Mouse (Mus musculus): ENCODE results near the gene Resf1. TPM values are rescaled to one million over a fixed set of nuclear protein-coding genes. Genes with fewer than 3 reads are reported as not detected.
A peak's percentile ranks its signal among the peaks of the same experiment; 100 is the strongest.
"Not testable (repeated sequence)": the region's sequence is repeated elsewhere in the genome, so short reads cannot be mapped to it uniquely, and the experiment has no call there.

Gene Resf1
- 49.9 and 53.5 TPM in 2 replicates for polyA plus RNA-seq (2016; fragmentation: Nextera tagmentation; extraction: Ambion mirVana)

GRCm38 (mm10) chr6:149308956-149309932, at the start of gene Resf1:
Gene Resf1, plus strand, starts transcription at chr6:149309414.
- Histone ChIP-seq H3K4me1 (peaks cover 18% of the 10 kb centered on the region), H3K36me3 (replicated peaks) (peaks cover 40% of the 10 kb centered on the region), H3K27me3 (replicated peaks; ENCODE audit: low read depth, poor library complexity, severe bottlenecking) (no peaks in the 10 kb centered on the region), H3K4me3 (peak within 1 kb of the TSS; percentile 80), H3K27ac (replicated peaks) (peak within 1 kb of the TSS; percentile 98), H3K9me3 (no peaks in the 10 kb centered on the region)
- DNase-seq (ENCODE audit: low spot score) = peak; percentile 93
- WGBS = 6% methylated on average over 61 of the region's 61 CpGs

GRCm38 (mm10) chr6:149260801-149261239, 48.4 kb upstream of the Resf1 start:
- H3K27ac ChIP-seq (replicated peaks) = no peak overlapping the region
- H3K4me3 ChIP-seq = no peak overlapping the region
- no peaks in the 10 kb centered on the region for H3K36me3 ChIP-seq (replicated peaks)
- H3K4me1 ChIP-seq = no peaks in the 10 kb centered on the region
- 77% methylated on average over 3 of the region's 3 CpGs for WGBS
- H3K27me3 ChIP-seq (replicated peaks; ENCODE audit: low read depth, poor library complexity, severe bottlenecking) = no peaks in the 10 kb centered on the region
- DNase-seq (ENCODE audit: low spot score) = no peak
- peaks cover 5% of the 10 kb centered on the region; the same call in 1 of the 2 replicates for H3K9me3 ChIP-seq

DNA sequence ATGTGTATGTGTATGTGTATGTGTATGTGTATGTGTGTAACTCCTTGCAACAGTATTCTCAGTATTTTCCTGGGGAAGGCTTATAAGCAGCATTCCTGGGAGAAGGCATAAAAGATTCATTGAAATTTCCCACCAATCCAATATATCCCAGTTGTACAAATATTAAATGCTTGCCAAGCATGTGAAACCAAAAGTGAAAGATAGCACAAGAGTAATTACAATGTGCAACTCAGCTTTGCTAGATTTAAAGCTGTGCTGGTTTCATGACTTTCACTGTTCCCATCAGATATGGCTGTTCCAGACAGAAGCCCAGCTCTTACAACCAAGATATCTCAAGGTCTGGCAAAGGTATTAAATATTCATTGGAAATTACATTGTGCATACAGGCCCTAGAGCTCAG, 41.3 kb upstream of the Resf1 start:
- no peak for DNase-seq (ENCODE audit: low spot score)
- H3K27me3 ChIP-seq (replicated peaks; ENCODE audit: low read depth, poor library complexity, severe bottlenecking) = no peaks in the 10 kb centered on the region
- H3K9me3 ChIP-seq = no peaks in the 10 kb centered on the region
- H3K36me3 ChIP-seq (replicated peaks) = no peaks in the 10 kb centered on the region
- no peak overlapping the region for H3K4me3 ChIP-seq
- H3K4me1 ChIP-seq = no peaks in the 10 kb centered on the region
- no peak overlapping the region for H3K27ac ChIP-seq (replicated peaks)

DNA sequence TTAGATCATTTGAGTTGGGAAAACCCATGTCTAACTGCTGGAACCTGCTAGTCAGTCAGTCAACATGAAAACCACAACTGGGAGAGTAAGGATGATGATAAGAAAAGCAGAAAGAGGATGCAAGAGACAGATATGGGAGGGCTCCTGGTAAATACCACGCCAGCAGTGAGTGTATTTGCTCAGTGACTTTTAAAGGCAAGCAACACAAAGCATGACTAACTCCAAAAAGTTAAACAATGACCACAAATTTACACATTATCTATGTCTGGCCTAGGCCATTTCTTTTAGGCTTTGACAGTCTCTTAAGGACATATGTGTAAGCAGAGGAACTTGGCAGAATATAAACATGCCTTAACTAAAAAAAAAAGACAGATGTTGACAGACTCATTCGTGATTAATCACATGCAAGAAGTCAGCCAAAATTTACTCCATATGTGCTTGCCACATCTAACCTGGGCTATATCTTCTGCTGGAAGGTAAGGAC, 30.9 kb upstream of the Resf1 start:
- Histone ChIP-seq H3K27ac (replicated peaks) (no peak overlapping the region), H3K9me3 (no peaks in the 10 kb centered on the region), H3K4me3 (no peak overlapping the region), H3K4me1 (no peaks in the 10 kb centered on the region), H3K36me3 (replicated peaks) (no peaks in the 10 kb centered on the region), H3K27me3 (replicated peaks; ENCODE audit: low read depth, poor library complexity, severe bottlenecking) (no peaks in the 10 kb centered on the region)
- no peak for DNase-seq (ENCODE audit: low spot score)
- 72% methylated on average over 2 of the region's 2 CpGs for WGBS

DNA sequence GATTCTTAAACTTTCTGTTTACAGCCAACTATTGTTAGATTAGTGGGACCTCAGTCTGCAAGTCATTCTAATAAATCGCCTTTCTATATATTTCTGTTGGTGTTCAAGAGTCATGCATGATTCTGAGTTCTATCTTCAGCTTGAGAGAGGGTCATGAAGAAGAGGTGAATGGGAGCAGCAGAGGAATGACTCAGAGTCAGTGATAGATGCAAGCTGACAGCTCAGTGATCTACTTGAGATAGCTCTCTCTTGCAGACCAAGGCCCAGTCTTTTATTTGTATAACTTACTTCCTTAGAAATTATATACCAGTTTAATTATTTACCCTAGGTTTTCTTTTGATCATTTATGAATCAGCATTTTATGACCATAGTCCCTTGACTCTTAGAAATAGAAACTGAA, 30.3 kb upstream of the Resf1 start:
- Histone ChIP-seq H3K4me3 (no peak overlapping the region), H3K4me1 (no peaks in the 10 kb centered on the region), H3K27me3 (replicated peaks; ENCODE audit: low read depth, poor library complexity, severe bottlenecking) (no peaks in the 10 kb centered on the region), H3K9me3 (no peaks in the 10 kb centered on the region), H3K36me3 (replicated peaks) (no peaks in the 10 kb centered on the region), H3K27ac (replicated peaks) (no peak overlapping the region)
- no peak for DNase-seq (ENCODE audit: low spot score)
- WGBS = 89% methylated on average over 1 of the region's 1 CpGs

DNA sequence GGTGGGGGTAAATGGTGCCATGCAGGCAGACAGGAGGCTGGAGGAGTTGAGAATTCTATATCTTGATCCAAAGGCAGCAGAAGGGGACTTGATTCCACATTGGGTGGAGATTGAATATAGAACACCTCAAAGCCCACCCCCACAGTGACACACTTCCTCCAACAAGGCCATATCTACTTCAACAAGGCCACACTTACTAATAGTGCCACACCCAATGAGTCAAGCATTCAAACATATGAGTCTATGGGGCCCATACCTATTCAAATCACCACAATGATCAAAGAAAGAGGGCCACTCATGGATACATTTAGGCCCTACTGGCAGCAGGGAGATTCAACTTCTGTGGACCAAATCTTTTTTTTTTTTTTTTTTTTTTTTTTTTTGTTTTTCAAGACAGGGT, 28.7 kb upstream of the Resf1 start:
- H3K27me3 ChIP-seq (replicated peaks; ENCODE audit: low read depth, poor library complexity, severe bottlenecking) = no peaks in the 10 kb centered on the region
- no peak for DNase-seq (ENCODE audit: low spot score)
- H3K4me1 ChIP-seq = no peaks in the 10 kb centered on the region

DNA sequence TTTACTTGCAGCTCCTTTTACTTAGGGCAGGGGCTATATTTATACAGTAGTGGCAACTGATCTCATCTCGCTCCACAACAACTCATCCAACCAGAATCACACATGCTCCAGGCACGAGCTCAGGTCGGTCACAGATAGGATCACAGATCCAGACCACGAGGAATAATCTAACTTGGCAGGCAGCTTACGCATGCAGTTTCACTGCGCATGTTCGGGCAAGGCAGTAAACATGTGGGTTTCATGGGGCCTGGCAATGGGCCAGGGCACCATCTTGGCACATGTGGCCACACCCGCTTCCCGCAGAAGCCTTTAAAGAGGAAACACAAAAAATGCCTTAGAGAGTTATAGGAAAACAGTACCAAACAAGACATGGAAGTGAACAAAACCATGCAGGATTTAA, 21.0 kb upstream of the Resf1 start:
- H3K27me3 ChIP-seq (replicated peaks; ENCODE audit: low read depth, poor library complexity, severe bottlenecking); DNase-seq (ENCODE audit: low spot score); H3K4me1 ChIP-seq; H3K4me3 ChIP-seq; H3K36me3 ChIP-seq (replicated peaks); H3K9me3 ChIP-seq; H3K27ac ChIP-seq (replicated peaks): not testable (repeated sequence)
- 96% methylated on average over 9 of the region's 9 CpGs for WGBS

More for the DNA sequence above, 28.7 kb upstream of the Resf1 start:
- no peak overlapping the region for H3K4me3 ChIP-seq
- no peak overlapping the region for H3K27ac ChIP-seq (replicated peaks)
- H3K9me3 ChIP-seq = no peaks in the 10 kb centered on the region
- no peaks in the 10 kb centered on the region for H3K36me3 ChIP-seq (replicated peaks)

DNA sequence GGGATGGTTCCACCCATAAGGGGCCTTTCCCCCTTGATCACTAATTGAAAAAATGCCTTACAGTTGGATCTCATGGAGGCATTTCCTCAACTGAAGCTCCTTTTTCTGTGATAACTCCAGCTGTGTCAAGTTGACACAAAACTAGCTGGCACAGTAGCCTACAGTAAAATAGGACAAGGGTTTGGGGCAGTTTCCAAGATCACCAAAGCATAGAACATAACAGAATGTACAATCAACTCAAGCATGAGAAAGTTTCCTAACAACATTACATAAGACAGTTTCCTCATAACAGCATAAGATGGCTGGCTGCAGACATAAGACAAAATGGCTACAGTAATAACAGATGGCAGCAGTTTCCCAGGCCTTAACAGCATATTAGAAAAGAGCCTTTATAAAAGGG, 6.0 kb upstream of the Resf1 start:
- H3K36me3 ChIP-seq (replicated peaks); H3K27ac ChIP-seq (replicated peaks); H3K9me3 ChIP-seq; H3K4me3 ChIP-seq; H3K4me1 ChIP-seq; DNase-seq (ENCODE audit: low spot score); H3K27me3 ChIP-seq (replicated peaks; ENCODE audit: low read depth, poor library complexity, severe bottlenecking): not testable (repeated sequence)

- 92% methylated on average over 2 of the region's 2 CpGs for WGBS
- H3K4me1 ChIP-seq = peaks cover 18% of the 10 kb centered on the region
Observed at GRCm38 (mm10) chr6:149307092-149307491, 2.1 kb upstream of the Resf1 start.

DNA sequence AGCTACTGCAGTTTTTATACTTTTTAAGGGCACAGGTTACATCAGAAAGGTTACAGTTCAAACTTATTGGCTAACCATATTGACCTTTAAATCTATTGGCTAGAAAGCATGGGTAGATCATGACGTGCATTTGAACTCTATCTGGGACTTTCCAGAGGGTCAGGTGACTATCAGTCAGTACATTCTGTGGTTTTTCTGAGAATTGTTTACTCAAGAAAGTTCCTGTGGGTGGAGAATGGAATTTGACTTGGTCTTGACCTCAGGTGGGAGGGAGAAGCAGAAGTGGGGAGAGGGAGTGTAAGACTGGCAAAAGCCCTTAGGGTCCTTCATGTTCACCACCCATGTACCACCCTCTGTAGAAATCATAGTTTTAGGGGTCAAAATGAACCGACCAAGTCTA, 1.4 kb upstream of the Resf1 start:
- no peak for DNase-seq (ENCODE audit: low spot score)
- no peaks in the 10 kb centered on the region for H3K27me3 ChIP-seq (replicated peaks; ENCODE audit: low read depth, poor library complexity, severe bottlenecking)
- WGBS = 72% methylated on average over 2 of the region's 2 CpGs
- H3K27ac ChIP-seq (replicated peaks) = no peak overlapping the region
- H3K4me3 ChIP-seq = no peak overlapping the region
- peaks cover 26% of the 10 kb centered on the region for H3K36me3 ChIP-seq (replicated peaks)
- H3K9me3 ChIP-seq = no peaks in the 10 kb centered on the region
- peaks cover 18% of the 10 kb centered on the region for H3K4me1 ChIP-seq

More at GRCm38 (mm10) chr6:149307092-149307491, 2.1 kb upstream of the Resf1 start:
- H3K27me3 ChIP-seq (replicated peaks; ENCODE audit: low read depth, poor library complexity, severe bottlenecking) = no peaks in the 10 kb centered on the region
- no peak overlapping the region for H3K4me3 ChIP-seq
- H3K27ac ChIP-seq (replicated peaks) = no peak overlapping the region
- DNase-seq (ENCODE audit: low spot score) = no peak
- H3K36me3 ChIP-seq (replicated peaks) = peaks cover 19% of the 10 kb centered on the region
- H3K9me3 ChIP-seq = no peaks in the 10 kb centered on the region

- H3K9me3 ChIP-seq = no peaks in the 10 kb centered on the region
- 61% methylated on average over 2 of the region's 2 CpGs for WGBS
- H3K36me3 ChIP-seq (replicated peaks) = peaks cover 49% of the 10 kb centered on the region
- DNase-seq (ENCODE audit: low spot score) = no peak
- peaks cover 18% of the 10 kb centered on the region for H3K4me1 ChIP-seq
- no peaks in the 10 kb centered on the region for H3K27me3 ChIP-seq (replicated peaks; ENCODE audit: low read depth, poor library complexity, severe bottlenecking)
- peak overlapping the region; percentile 80 for H3K4me3 ChIP-seq
- peak overlapping the region; percentile 98 for H3K27ac ChIP-seq (replicated peaks)
Observed at GRCm38 (mm10) chr6:149310226-149310625, 1.0 kb downstream of the Resf1 start.

GRCm38 (mm10) chr6:149311044-149311443, 1.8 kb downstream of the Resf1 start:
- no peaks in the 10 kb centered on the region for H3K9me3 ChIP-seq
- peaks cover 52% of the 10 kb centered on the region for H3K36me3 ChIP-seq (replicated peaks)
- 87% methylated on average over 2 of the region's 2 CpGs for WGBS
- no peak overlapping the region for H3K27ac ChIP-seq (replicated peaks)
- DNase-seq (ENCODE audit: low spot score) = no peak
- H3K4me1 ChIP-seq = peaks cover 18% of the 10 kb centered on the region
- peak overlapping the region; percentile 80; the same call in 1 of the 2 replicates for H3K4me3 ChIP-seq
- no peaks in the 10 kb centered on the region for H3K27me3 ChIP-seq (replicated peaks; ENCODE audit: low read depth, poor library complexity, severe bottlenecking)

DNA sequence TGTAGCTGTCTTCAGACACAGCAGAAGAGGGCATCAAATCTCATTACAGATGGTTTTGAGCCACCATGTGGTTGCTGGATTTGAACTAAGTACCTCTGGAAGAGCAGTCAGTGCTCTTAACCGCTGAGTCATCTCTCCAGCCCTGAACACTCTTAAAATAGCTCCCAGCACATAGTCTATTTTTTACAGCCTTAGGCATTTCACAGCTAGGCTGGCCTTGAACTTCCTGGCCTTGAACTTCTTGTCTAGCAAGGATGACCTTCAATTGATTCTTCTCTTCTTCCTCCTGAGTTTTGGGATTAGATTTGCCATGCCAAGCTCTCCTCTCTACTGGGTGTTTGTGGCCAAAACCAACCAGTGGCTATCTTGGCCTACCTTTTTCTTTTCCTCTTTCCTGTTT, 2.6 kb downstream of the Resf1 start:
- H3K4me3 ChIP-seq = no peak overlapping the region
- H3K9me3 ChIP-seq = no peaks in the 10 kb centered on the region
- H3K4me1 ChIP-seq = peaks cover 18% of the 10 kb centered on the region
- H3K36me3 ChIP-seq (replicated peaks) = peaks cover 59% of the 10 kb centered on the region
- H3K27me3 ChIP-seq (replicated peaks; ENCODE audit: low read depth, poor library complexity, severe bottlenecking) = no peaks in the 10 kb centered on the region
- H3K27ac ChIP-seq (replicated peaks) = no peak overlapping the region
- 93% methylated on average over 1 of the region's 1 CpGs for WGBS
- no peak for DNase-seq (ENCODE audit: low spot score)

Data from embryonic facial prominence, embryonic 10.5 days (tissue).